Mouse (Mus musculus): Measurements from ENCODE around the gene Rpa3.

Rpa3 gene

GRCm38 (mm10) chr6:8209047-8209865, 49.7 kb downstream of the Rpa3 start, which contains the start of gene Mios:
Gene Mios (plus strand): TSS chr6:8209222.
- DNase-seq (ENCODE audit: low read depth, low spot score), result peak; percentile 80
